Mouse (Mus musculus) lung, embryonic 16.5 days (tissue): ENCODE results near the gene Tead1. TPM values are rescaled to one million over a fixed set of nuclear protein-coding genes. Genes with fewer than 3 reads are reported as not detected.
A peak's percentile ranks its signal among the peaks of the same experiment; 100 is the strongest.

Experiments used
- ATAC-seq: fragments of 200-750 bp; cut with Nextera tagmentation; 2 replicates; pipeline ENCODE4 v1.8.0; 2017; ENCODE audit warnings: low read depth, mild to moderate bottlenecking, moderate library complexity
- H3K27ac ChIP-seq: fragments of 300-500 bp; sonication (generic); 2 replicates; pipeline ENCODE4 v1.5.1; 2014; ENCODE audit warnings: mild to moderate bottlenecking, control low read depth, low read length
- H3K27me3 ChIP-seq: fragments of 300-500 bp; sonication (generic); 2 replicates; pipeline ENCODE4 v1.6.1; 2014; ENCODE audit warnings: low read depth, low read length, mixed read lengths; ENCODE audit not compliant: control insufficient read depth, insufficient read depth
- H3K36me3 ChIP-seq: fragments of 300-500 bp; sonication (generic); 2 replicates; pipeline ENCODE4 v1.6.1; 2014; ENCODE audit warnings: low read length; ENCODE audit not compliant: control insufficient read depth, insufficient read depth
- H3K4me1 ChIP-seq: fragments of 300-500 bp; sonication (generic); replicated peaks from 2 replicates; pipeline ENCODE4 v1.6.1; 2014; ENCODE audit warnings: low read length, mixed read lengths; ENCODE audit not compliant: control insufficient read depth, insufficient read depth
- H3K4me2 ChIP-seq: fragments of 300-500 bp; sonication (generic); 2 replicates; pipeline ENCODE4 v1.6.1; 2014; ENCODE audit warnings: low read depth, low read length, control low read depth
- H3K4me3 ChIP-seq: fragments of 300-500 bp; sonication (generic); 2 replicates; pipeline ENCODE4 v1.5.1; 2014; ENCODE audit warnings: mild to moderate bottlenecking, low read length, control low read depth
- H3K9ac ChIP-seq: fragments of 300-500 bp; sonication (generic); 2 replicates; pipeline ENCODE4 v1.6.1; 2014; ENCODE audit warnings: low read length, control low read depth
- H3K9me3 ChIP-seq: fragments of 300-500 bp; sonication (generic); 2 replicates; pipeline ENCODE4 v1.6.1; 2016; ENCODE audit warnings: low read length; ENCODE audit not compliant: control insufficient read depth
- WGBS: fragments of 180-500 bp; shearing (Covaris S2); extraction: QIAGEN DNeasy Blood & Tissue Kit; methylation state at CpG from one replicate; pipeline ENCODE4 v1.1.7; 2014; 5-methylcytosine and 5-hydroxymethylcytosine counted together
- polyA plus RNA-seq: library from polyadenylated mRNA; unstranded; fragments of >200 nt; fragmentation: Nextera tagmentation; extraction: Ambion mirVana; gene quantifications from 2 replicates; pipeline ENCODE4 v1.2.1, GENCODE M21; 2015

Gene Tead1
- polyA plus RNA-seq, 1 experiment from 2014 or later = 20.1 TPM

DNA sequence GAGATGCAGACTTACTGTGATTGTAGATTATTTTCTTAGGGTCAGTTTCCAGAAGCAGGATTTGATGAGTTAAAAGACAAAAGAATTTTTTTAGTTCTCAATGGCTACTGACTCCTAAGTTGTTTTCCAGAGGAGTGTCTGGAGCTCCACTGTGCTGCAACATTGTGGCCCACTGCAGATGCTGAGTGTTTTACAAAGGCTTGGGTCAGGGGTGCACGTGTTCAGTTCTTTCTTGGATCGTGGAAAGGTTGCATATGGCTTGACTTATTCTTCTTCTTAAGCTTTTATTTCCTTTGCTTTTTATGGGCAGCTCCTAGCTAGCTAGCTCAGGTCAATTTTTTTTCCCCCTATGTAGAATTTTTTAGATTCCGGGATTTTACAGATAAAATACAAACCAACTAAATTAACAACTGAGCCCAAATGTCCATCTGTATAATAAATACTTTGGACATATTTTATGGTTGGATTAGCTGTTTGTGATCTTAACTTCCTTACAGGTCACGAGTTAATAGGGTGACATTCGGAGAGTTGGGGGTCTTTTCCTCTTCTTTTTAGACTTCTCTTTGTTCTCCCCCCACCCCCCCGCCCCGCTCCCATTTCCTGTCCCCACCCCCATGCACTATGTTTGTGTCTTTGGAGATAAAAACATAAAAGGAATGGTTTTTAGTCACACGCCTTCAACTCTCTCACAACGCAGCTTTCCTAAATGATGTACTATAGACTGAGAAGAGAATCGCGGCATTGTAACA is 40.5 kb downstream of the Tead1 start:
- no peak overlapping the region for H3K9ac ChIP-seq
- 19% methylated on average over 11 of the region's 11 CpGs for WGBS
- peak overlapping the region; percentile 55; the same call in 1 of the 2 replicates for H3K4me2 ChIP-seq
- H3K36me3 ChIP-seq = no peaks in the 10 kb centered on the region
- no peak for ATAC-seq
- no peak overlapping the region for H3K4me3 ChIP-seq
- H3K27me3 ChIP-seq = no peaks in the 10 kb centered on the region
- no peaks in the 10 kb centered on the region for H3K9me3 ChIP-seq
- peak overlapping the region; percentile 83 for H3K27ac ChIP-seq
- peaks cover 50% of the 10 kb centered on the region for H3K4me1 ChIP-seq

DNA sequence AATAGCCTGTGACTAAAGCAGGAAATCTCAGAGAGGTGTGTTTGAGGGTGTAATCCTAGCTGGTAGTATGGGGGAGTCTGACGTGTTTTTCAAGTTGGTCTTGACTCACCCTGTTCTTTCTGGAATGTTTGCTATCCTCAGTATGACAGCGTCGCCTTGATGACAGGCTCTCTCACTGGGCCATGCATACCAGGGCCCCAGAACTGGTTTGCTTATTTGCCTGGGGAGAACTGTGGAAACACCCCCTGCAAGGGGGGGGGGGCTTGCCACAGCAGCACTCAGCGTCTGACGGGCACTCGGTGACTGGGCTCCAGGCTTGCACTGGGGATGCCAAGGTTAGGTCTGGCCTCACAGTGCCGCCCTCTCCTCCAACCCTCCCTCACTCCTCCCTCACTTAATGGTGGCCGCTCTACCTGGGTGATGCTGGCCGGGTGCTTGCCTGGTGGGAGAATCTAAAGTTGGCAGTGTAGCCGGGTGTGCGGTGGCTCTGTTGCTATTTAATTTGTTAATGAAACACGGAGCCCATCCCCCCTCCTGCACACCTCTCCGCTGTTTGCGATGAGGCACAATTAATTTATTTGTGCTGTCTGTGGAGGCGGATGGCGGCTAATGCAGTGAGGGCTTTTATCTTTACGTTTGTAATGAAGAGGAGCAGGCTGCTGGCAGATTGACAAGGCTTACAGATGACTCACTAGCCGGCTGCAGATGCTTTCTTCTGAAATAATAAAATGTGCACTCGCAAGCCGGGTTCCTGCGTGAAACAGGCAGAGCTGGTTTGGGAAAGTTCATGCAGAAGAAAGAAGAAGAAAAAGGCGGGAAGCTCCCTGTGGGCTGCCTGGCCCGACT is 41.2 kb downstream of the Tead1 start:
- peak; percentile 89 for ATAC-seq
- H3K9me3 ChIP-seq = no peaks in the 10 kb centered on the region
- peak overlapping the region; percentile 54 for H3K9ac ChIP-seq
- H3K4me2 ChIP-seq = peak overlapping the region; percentile 55
- no peaks in the 10 kb centered on the region for H3K36me3 ChIP-seq
- no peaks in the 10 kb centered on the region for H3K27me3 ChIP-seq
- peaks cover 50% of the 10 kb centered on the region for H3K4me1 ChIP-seq
- H3K4me3 ChIP-seq = peak overlapping the region; percentile 18
- peak overlapping the region; percentile 83 for H3K27ac ChIP-seq
- WGBS = 4% methylated on average over 23 of the region's 23 CpGs

DNA sequence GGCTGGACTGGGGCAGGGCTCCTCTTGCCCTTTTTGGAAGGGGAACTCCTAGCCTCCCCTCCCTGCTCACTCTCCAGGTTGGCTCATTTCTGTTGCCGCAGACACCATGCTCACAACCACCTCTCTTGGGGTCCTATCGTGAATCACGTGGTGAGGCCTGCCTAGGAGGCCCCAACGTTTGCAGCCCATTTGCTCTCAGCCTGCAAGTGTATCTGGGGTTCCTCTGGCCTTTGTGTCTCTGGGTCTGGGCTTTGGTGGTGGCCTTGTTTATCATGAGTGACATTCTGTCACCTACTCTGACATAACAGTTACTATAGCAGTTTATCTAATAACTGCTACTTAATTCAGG is 41.8 kb downstream of the Tead1 start:
- peak; percentile 2; the same call in 1 of the 2 replicates for ATAC-seq
- H3K4me1 ChIP-seq = peaks cover 54% of the 10 kb centered on the region
- H3K4me3 ChIP-seq = peak overlapping the region; percentile 18; the same call in 1 of the 2 replicates
- H3K9me3 ChIP-seq = no peaks in the 10 kb centered on the region
- peak overlapping the region; percentile 55 for H3K4me2 ChIP-seq
- WGBS = 7% methylated on average over 4 of the region's 4 CpGs
- peak overlapping the region; percentile 83 for H3K27ac ChIP-seq
- H3K36me3 ChIP-seq = no peaks in the 10 kb centered on the region
- H3K27me3 ChIP-seq = no peaks in the 10 kb centered on the region
- peak overlapping the region; percentile 54 for H3K9ac ChIP-seq

DNA sequence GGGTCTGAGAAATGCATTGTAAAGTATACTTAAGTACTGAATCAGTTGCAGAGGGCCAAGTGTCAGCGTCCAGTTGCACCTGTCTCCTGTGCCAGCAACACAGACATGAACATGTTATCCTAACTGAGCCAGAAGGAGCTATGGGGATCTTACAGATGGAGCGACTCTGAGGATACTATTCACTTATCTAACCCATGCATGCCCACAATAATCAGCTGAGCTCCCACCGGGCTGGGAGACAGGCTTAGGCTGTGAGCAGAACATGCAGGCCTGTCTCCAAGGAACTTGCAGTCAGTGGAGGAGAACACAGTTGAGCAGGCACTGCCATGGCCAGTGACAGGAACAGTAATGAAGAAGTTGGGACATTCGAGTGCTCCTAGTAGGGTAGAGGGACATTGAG is 42.7 kb downstream of the Tead1 start:
- H3K9me3 ChIP-seq = no peaks in the 10 kb centered on the region
- no peak overlapping the region for H3K4me2 ChIP-seq
- H3K36me3 ChIP-seq = no peaks in the 10 kb centered on the region
- H3K4me3 ChIP-seq = no peak overlapping the region
- no peak for ATAC-seq
- H3K27ac ChIP-seq = no peak overlapping the region
- no peak overlapping the region for H3K9ac ChIP-seq
- WGBS = 81% methylated on average over 4 of the region's 4 CpGs
- H3K4me1 ChIP-seq = peaks cover 48% of the 10 kb centered on the region
- no peaks in the 10 kb centered on the region for H3K27me3 ChIP-seq

DNA sequence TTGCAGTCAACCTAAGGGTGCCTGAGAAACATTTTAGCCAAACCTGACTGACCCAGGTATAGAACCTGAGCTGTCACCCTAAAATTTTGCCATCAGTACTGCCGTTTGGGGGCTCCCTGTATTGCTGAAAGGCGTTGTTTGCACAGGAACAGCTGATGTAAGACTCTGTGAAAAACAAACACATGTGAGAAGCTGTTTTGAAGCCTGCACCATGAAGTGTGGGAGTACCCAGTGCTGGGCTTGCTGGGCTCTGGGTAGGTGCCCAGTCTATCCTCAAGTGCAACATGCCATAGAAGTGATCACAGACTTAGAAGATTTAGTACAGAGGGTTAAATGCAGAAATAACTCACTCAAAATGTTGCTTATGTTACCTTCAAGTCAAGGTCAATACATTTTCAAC is 49.3 kb downstream of the Tead1 start:
- H3K36me3 ChIP-seq = no peaks in the 10 kb centered on the region
- no peak overlapping the region for H3K4me3 ChIP-seq
- H3K4me1 ChIP-seq = peaks cover 39% of the 10 kb centered on the region
- no peaks in the 10 kb centered on the region for H3K9me3 ChIP-seq
- WGBS = 57% methylated on average over 2 of the region's 2 CpGs
- ATAC-seq = peak; percentile 63
- no peak overlapping the region for H3K4me2 ChIP-seq
- H3K27me3 ChIP-seq = no peaks in the 10 kb centered on the region
- 0 out of 2 replicates have a peak overlapping the region, but pooled peaks have one; percentile 4 for H3K27ac ChIP-seq
- H3K9ac ChIP-seq = no peak overlapping the region

DNA sequence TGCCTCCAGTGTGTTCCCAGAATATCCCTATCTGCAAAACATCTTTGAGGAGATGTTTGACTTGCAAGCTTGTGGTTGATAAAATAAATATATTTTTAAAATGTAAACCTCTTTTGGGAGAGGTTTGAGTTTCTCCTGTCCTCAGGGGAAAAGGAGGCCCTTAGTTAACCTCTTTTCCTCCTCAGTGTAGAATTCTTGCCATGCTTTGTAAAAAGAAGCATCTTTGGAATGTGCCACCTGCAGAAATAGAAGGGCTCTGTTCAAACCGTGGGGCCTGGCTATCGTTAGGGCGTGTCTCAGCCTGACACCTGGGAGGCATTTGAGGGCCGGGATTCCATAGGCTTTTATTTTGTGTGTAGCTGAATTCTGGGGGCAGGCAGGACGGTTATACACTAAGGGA is 51.1 kb downstream of the Tead1 start:
- Histone ChIP-seq H3K4me2 (no peak overlapping the region), H3K4me1 (peaks cover 44% of the 10 kb centered on the region), H3K27me3 (no peaks in the 10 kb centered on the region), H3K27ac (peak overlapping the region; percentile 78), H3K4me3 (no peak overlapping the region), H3K9ac (no peak overlapping the region), H3K36me3 (no peaks in the 10 kb centered on the region), H3K9me3 (no peaks in the 10 kb centered on the region)
- peak; percentile 47 for ATAC-seq
- WGBS = 41% methylated on average over 5 of the region's 5 CpGs

DNA sequence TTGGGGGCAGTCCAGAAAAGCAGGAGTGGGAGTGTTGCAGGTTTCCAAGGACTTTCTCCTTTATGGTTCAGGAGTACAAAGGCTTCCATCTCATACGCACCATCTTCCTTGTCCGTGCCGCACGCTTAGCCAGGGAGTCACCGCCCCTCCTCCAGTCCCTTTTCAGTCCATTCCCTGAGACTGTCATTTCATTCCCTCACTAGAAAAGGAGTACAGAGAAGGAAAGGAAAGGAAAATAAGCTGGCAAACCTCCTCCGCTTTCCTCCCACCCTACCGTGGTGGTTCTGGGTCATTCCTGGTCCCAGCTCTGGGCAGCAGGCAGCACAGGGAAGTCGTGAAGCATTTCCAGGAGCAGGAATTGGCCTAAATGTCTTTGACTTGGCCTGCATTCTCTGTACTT is 52.5 kb downstream of the Tead1 start:
- no peaks in the 10 kb centered on the region for H3K27me3 ChIP-seq
- no peak overlapping the region for H3K4me3 ChIP-seq
- no peak overlapping the region for H3K4me2 ChIP-seq
- no peak overlapping the region for H3K9ac ChIP-seq
- ATAC-seq = no peak
- no peaks in the 10 kb centered on the region for H3K9me3 ChIP-seq
- H3K36me3 ChIP-seq = no peaks in the 10 kb centered on the region
- WGBS = 65% methylated on average over 8 of the region's 8 CpGs
- peaks cover 37% of the 10 kb centered on the region for H3K4me1 ChIP-seq
- peak overlapping the region; percentile 53 for H3K27ac ChIP-seq

DNA sequence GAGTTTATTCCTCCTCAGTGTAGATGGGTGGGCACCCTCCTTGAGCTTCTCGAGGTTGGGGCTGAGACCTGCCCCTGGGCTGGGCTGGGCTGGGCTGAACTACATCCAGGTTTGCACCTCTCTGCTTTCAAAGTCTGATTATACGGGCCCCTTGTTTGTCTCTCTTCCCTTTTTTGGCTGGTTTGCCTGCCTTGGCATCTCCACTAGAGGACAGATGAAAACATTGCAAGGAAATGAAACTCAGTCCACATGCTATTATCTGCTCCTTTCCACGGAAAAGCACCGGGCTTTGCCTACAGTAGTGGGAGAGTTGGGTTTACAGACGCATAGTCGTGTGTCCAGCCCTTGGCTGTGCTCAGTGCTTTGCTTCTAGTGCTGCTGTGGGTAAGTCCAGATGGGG is 60.1 kb downstream of the Tead1 start:
- 59% methylated on average over 6 of the region's 6 CpGs for WGBS
- H3K27ac ChIP-seq = no peak overlapping the region

DNA sequence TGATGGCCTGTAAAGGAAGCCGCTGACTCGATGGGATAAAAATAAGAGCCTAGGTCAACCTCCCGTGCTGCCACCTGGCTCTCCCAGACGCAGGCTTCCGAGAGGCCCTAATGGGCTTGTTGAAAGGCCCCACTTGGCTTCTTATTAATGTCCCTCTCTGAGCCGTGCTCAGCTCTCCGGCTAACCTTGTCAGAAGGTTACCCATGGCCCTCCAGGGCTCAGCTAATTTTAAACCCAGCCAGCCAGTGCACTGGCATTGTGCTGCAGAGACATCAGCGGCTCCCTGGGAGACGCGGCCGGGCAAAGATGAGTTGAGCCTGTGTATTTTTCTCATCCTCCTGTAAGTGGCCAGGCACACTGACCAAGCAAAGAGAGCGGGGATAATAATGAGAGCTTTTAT is 62.7 kb downstream of the Tead1 start:
- Histone ChIP-seq H3K36me3 (no peaks in the 10 kb centered on the region), H3K4me3 (no peak overlapping the region), H3K4me1 (peaks cover 26% of the 10 kb centered on the region), H3K9ac (no peak overlapping the region; the same call in 1 of the 2 replicates), H3K4me2 (no peak overlapping the region), H3K9me3 (no peaks in the 10 kb centered on the region), H3K27me3 (no peaks in the 10 kb centered on the region), H3K27ac (no peak overlapping the region)
- no peak for ATAC-seq
- WGBS = 34% methylated on average over 12 of the region's 12 CpGs

More for the DNA sequence above, 60.1 kb downstream of the Tead1 start:
- Histone ChIP-seq H3K36me3 (no peaks in the 10 kb centered on the region), H3K27me3 (no peaks in the 10 kb centered on the region), H3K4me2 (no peak overlapping the region), H3K4me1 (peaks cover 23% of the 10 kb centered on the region), H3K4me3 (no peak overlapping the region), H3K9me3 (no peaks in the 10 kb centered on the region), H3K9ac (no peak overlapping the region)
- ATAC-seq = no peak
